18 mouse cellular contexts compared by ENCODE assay signal in the genomic region with DNA sequence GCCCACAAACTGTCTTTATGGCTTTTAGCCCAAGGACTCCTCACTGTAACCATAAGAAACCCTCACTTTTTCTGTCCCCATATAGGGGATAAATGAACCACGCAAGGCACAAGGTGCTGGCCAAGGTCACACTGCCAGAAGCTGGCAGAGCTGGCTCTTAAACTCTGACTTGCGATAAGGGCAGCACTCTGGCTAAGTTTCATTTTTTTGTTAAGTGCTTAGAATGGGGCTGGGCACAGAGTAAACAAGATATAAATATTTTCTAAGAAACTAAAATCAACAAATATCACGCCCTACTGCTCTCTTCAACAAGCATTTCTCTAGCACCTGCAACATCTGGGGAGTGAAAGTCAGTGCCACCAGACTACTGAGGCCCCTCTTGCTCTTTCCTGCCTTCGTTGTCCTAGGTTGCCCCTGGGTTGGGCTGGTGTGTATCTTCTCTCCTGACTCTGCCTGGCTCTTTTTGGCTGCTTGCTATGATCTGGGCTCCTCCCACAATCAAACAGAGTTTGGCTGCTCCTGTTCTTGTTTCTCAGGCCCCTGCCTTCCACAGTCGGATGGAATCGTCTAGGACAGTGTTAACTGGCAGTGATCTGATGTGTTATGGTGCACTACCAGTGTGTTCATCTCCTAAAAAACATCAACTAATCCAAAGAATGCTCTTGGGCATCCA.
DNase-seq lines count a peak whose midpoint lies in the region; ATAC-seq and TF ChIP-seq lines count a peak whose summit lies in the region.
"Had no signal": no experiment of that assay in that cellular context is flagged by ENCODE, and none has a peak within 500 bp of the region (broad histone marks: within the 10 kb centered on the region; RNA-seq: fewer than 3 reads in every experiment).

No protein-coding gene starts in this region.

- no peak for TF ChIP-seq EP300 in heart, adult 2 months (IDR thresholded peaks at IDR 0.05; ENCODE audit: insufficient read depth, low read depth, low read length)
- no peak for TF ChIP-seq EP300 in heart, postnatal 0 days (IDR thresholded peaks at IDR 0.05; ENCODE audit: low read depth)

- TF ChIP-seq POLR2A in heart, adult 2 months (IDR thresholded peaks at IDR 0.05; ENCODE audit: insufficient read depth, low read depth, low read length): no peak

- intact Hi-C loops in heart, adult 2 months (cut with DNase I): no loop called here

- ATAC-seq in heart, embryonic 12.5 days (ENCODE audit: insufficient number of reproducible peaks, low FRiP score): no peak
- peak; percentile 57 for ATAC-seq in heart, postnatal 0 days (ENCODE audit: insufficient read depth, low read depth)
- ATAC-seq: forebrain, embryonic 15.5 days; intestine, postnatal 0 days; midbrain, embryonic 15.5 days had no signal

- peaks cover 3% of the 10 kb centered on the region; the same call in 1 of the 2 replicates for H3K4me1 ChIP-seq in heart, adult 2 months (ENCODE audit: control insufficient read depth, insufficient read depth, low read length)
- 0 out of 2 replicates have a peak, but pooled peaks cover 2% of the 10 kb centered on the region for H3K4me1 ChIP-seq in heart, embryonic 12.5 days (replicated peaks)
- H3K4me1 ChIP-seq in heart, postnatal 0 days (ENCODE audit: control insufficient read depth, insufficient read depth): peaks cover 10% of the 10 kb centered on the region
- H3K4me1 ChIP-seq: forebrain, embryonic 15.5 days; hindbrain, embryonic 15.5 days; midbrain, embryonic 15.5 days had no signal

- no peaks in the 10 kb centered on the region for H3K79me2 ChIP-seq in heart, adult 2 months (replicated peaks; ENCODE audit: control insufficient read depth, insufficient read depth, low read length)

- DNase-seq in heart, adult 2 months: peak in 1 of 2 experiments; percentile 31
- DNase-seq in adrenal gland, postnatal 14 days: peak; percentile 28
- DNase-seq in heart, postnatal 0 days (ENCODE audit: low spot score): peak; percentile 30
- peak; percentile 71 for DNase-seq in lung, postnatal 25 days (ENCODE audit: low spot score)
- no peak for DNase-seq in cerebellum, adult 8-10 months
- no peak for DNase-seq in layer of hippocampus, adult 11-12 months (ENCODE audit: low spot score)
- DNase-seq: cerebellum, postnatal 14 days; kidney, postnatal 10 days; layer of hippocampus, adult 9-11 months; left cerebral cortex, postnatal 4 days; right cerebral cortex, postnatal 4 days; thymus, postnatal 36 days had no signal

- no peak overlapping the region for H3K9ac ChIP-seq in heart, adult 2 months (ENCODE audit: low read depth, low read length)
- no peak overlapping the region for H3K9ac ChIP-seq in heart, embryonic 12.5 days
- H3K9ac ChIP-seq in heart, postnatal 0 days (replicated peaks; ENCODE audit: low read depth, low read length): no peak overlapping the region
- H3K9ac ChIP-seq: forebrain, embryonic 15.5 days; hindbrain, embryonic 15.5 days; liver, embryonic 14.5 days; midbrain, embryonic 15.5 days had no signal

- H3K4me3 ChIP-seq in heart, adult 2 months: no peak overlapping the region
- H3K4me3 ChIP-seq in heart, embryonic 12.5 days: no peak overlapping the region
- H3K4me3 ChIP-seq in heart, postnatal 0 days (ENCODE audit: low read depth, low read length): no peak overlapping the region
- H3K4me3 ChIP-seq: forebrain, embryonic 15.5 days; hindbrain, embryonic 15.5 days; midbrain, embryonic 15.5 days had no signal

- no peak for TF ChIP-seq CTCF in heart, adult 2 months (IDR thresholded peaks at IDR 0.05)
- no peak for TF ChIP-seq CTCF in heart, postnatal 0 days (IDR thresholded peaks at IDR 0.05; ENCODE audit: low read depth)

- no peaks in the 10 kb centered on the region for H3K27me3 ChIP-seq in heart, adult 2 months (ENCODE audit: control insufficient read depth, insufficient read depth, low read length)
- no peaks in the 10 kb centered on the region for H3K27me3 ChIP-seq in heart, embryonic 12.5 days (replicated peaks)
- H3K27me3 ChIP-seq in heart, postnatal 0 days (ENCODE audit: control insufficient read depth, insufficient read depth, low read length): no peaks in the 10 kb centered on the region
- H3K27me3 ChIP-seq: forebrain, embryonic 15.5 days; hindbrain, embryonic 15.5 days; midbrain, embryonic 15.5 days had no signal

- no peaks in the 10 kb centered on the region for H3K36me3 ChIP-seq in heart, adult 2 months (ENCODE audit: control insufficient read depth, insufficient read depth, low read length)
- H3K36me3 ChIP-seq in heart, embryonic 12.5 days: no peaks in the 10 kb centered on the region
- H3K36me3 ChIP-seq in heart, postnatal 0 days (replicated peaks; ENCODE audit: control insufficient read depth, insufficient read depth, low read length): no peaks in the 10 kb centered on the region
- H3K36me3 ChIP-seq: forebrain, embryonic 15.5 days; hindbrain, embryonic 15.5 days; midbrain, embryonic 15.5 days had no signal

- H3K9me3 ChIP-seq in heart, embryonic 12.5 days (replicated peaks): no peaks in the 10 kb centered on the region
- no peaks in the 10 kb centered on the region for H3K9me3 ChIP-seq in heart, postnatal 0 days (replicated peaks; ENCODE audit: control insufficient read depth, low read length)
- H3K9me3 ChIP-seq: forebrain, embryonic 15.5 days; hindbrain, embryonic 15.5 days; midbrain, embryonic 15.5 days had no signal

- no peak overlapping the region for H3K4me2 ChIP-seq in heart, embryonic 12.5 days
- no peak overlapping the region for H3K4me2 ChIP-seq in heart, postnatal 0 days (ENCODE audit: low read depth, low read length)
- H3K4me2 ChIP-seq: forebrain, embryonic 15.5 days; hindbrain, embryonic 15.5 days; midbrain, embryonic 15.5 days had no signal

- WGBS in heart, adult 2 months: 62% methylated on average over 6 of the region's 6 CpGs
- WGBS in heart, embryonic 12.5 days: 80% methylated on average over 6 of the region's 6 CpGs
- 53% methylated on average over 6 of the region's 6 CpGs for WGBS in heart, postnatal 0 days

- peak overlapping the region; percentile 70 for H3K27ac ChIP-seq in heart, adult 2 months
- no peak overlapping the region for H3K27ac ChIP-seq in heart, embryonic 12.5 days (ENCODE audit: poor library complexity, severe bottlenecking)
- peak overlapping the region; percentile 56 for H3K27ac ChIP-seq in heart, postnatal 0 days (ENCODE audit: low read depth)
- H3K27ac ChIP-seq: forebrain, embryonic 15.5 days; hindbrain, embryonic 15.5 days; liver, embryonic 14.5 days; midbrain, embryonic 15.5 days had no signal

Comparison
In these comparisons a context has a peak if more than half of its experiments do, and no peak if none do; other contexts are left out.
1. DNase-seq: peak in adrenal gland, postnatal 14 days (single experiment), heart, postnatal 0 days (single experiment) and lung, postnatal 25 days (single experiment); none in cerebellum, adult 8-10 months (single experiment) and layer of hippocampus, adult 11-12 months (single experiment).